Mouse (Mus musculus) midbrain, embryonic 11.5 days (tissue): ENCODE results near the gene Chd2. TPM values are rescaled to one million over a fixed set of nuclear protein-coding genes. Genes with fewer than 3 reads are reported as not detected.

Source experiments
- ATAC-seq: fragments of 200-750 bp; cut with Nextera tagmentation; 2 replicates; pipeline ENCODE4 v1.8.0; 2017; ENCODE audit warnings: moderate TSS enrichment, moderate library complexity; ENCODE audit not compliant: low FRiP score
- DNase-seq: peaks from one replicate; pipeline ENCODE4 v3.0.0; 2015; ENCODE audit warnings: low spot score; ENCODE audit errors: missing footprints
- H3K27ac ChIP-seq: fragments of 300-500 bp; sonication (generic); 2 replicates; pipeline ENCODE4 v1.5.1; 2014; ENCODE audit warnings: low read depth, low read length
- H3K27me3 ChIP-seq: fragments of 300-500 bp; sonication (generic); 2 replicates; pipeline ENCODE4 v1.6.1; 2014; ENCODE audit warnings: mild to moderate bottlenecking, low read length, moderate library complexity, mixed read lengths; ENCODE audit not compliant: control insufficient read depth, insufficient read depth
- H3K36me3 ChIP-seq: fragments of 300-500 bp; sonication (generic); 2 replicates; pipeline ENCODE4 v1.6.1; 2014; ENCODE audit warnings: mild to moderate bottlenecking, low read length, moderate library complexity, mixed read lengths; ENCODE audit not compliant: control insufficient read depth, insufficient read depth
- H3K4me1 ChIP-seq: fragments of 300-500 bp; sonication (generic); 2 replicates; pipeline ENCODE4 v1.6.1; 2014; ENCODE audit warnings: low read length; ENCODE audit not compliant: control insufficient read depth, insufficient read depth
- H3K4me2 ChIP-seq: fragments of 300-500 bp; sonication (generic); 2 replicates; pipeline ENCODE4 v1.6.1; 2014; ENCODE audit warnings: mild to moderate bottlenecking, moderate library complexity
- H3K4me3 ChIP-seq: fragments of 300-500 bp; sonication (generic); 2 replicates; pipeline ENCODE4 v1.5.1; 2014; ENCODE audit warnings: low read depth, low read length
- H3K9ac ChIP-seq: fragments of 300-500 bp; sonication (generic); 2 replicates; pipeline ENCODE4 v1.6.1; 2014; ENCODE audit warnings: low read length
- H3K9me3 ChIP-seq: fragments of 300-500 bp; sonication (generic); 2 replicates; pipeline ENCODE4 v1.6.1; 2016; ENCODE audit warnings: low read length; ENCODE audit not compliant: control insufficient read depth
- WGBS: fragments of 180-500 bp; shearing (Covaris S2); extraction: QIAGEN DNeasy Blood & Tissue Kit; methylation state at CpG from one replicate; pipeline ENCODE4 v1.1.7; 2014; 5-methylcytosine and 5-hydroxymethylcytosine counted together
- polyA plus RNA-seq: library from polyadenylated mRNA; unstranded; fragments of >200 nt; fragmentation: Nextera tagmentation; extraction: Ambion mirVana; gene quantifications from 2 replicates; pipeline ENCODE4 v1.2.1, GENCODE M21; 2014

Chd2 gene
- polyA plus RNA-seq, 1 experiment from 2014 or later, result 41.7 TPM

- H3K4me2 ChIP-seq, result no peak overlapping the region
- no peaks in the 10 kb centered on the region for H3K36me3 ChIP-seq
- no peaks in the 10 kb centered on the region for H3K27me3 ChIP-seq
- no peak overlapping the region for H3K4me3 ChIP-seq
- H3K9me3 ChIP-seq, result no peaks in the 10 kb centered on the region
- ATAC-seq (no peak), DNase-seq (no peak)
- H3K27ac ChIP-seq, result no peak overlapping the region
- WGBS, result 94% methylated on average over 3 of the region's 3 CpGs
- no peak overlapping the region for H3K9ac ChIP-seq
- H3K4me1 ChIP-seq, result no peaks in the 10 kb centered on the region
Measured at GRCm38 (mm10) chr7:73568801-73569403, 27.3 kb upstream of the Chd2 start.

GRCm38 (mm10) chr7:73567754-73568161 lies 26.1 kb upstream of the Chd2 start:
- ATAC-seq (no peak), DNase-seq (no peak)
- Histone ChIP-seq H3K27ac (no peak overlapping the region), H3K9ac (no peak overlapping the region), H3K36me3 (no peaks in the 10 kb centered on the region), H3K4me3 (no peak overlapping the region), H3K9me3 (no peaks in the 10 kb centered on the region), H3K27me3 (no peaks in the 10 kb centered on the region), H3K4me1 (no peaks in the 10 kb centered on the region), H3K4me2 (no peak overlapping the region)
- 55% methylated on average over 4 of the region's 4 CpGs for WGBS

DNA sequence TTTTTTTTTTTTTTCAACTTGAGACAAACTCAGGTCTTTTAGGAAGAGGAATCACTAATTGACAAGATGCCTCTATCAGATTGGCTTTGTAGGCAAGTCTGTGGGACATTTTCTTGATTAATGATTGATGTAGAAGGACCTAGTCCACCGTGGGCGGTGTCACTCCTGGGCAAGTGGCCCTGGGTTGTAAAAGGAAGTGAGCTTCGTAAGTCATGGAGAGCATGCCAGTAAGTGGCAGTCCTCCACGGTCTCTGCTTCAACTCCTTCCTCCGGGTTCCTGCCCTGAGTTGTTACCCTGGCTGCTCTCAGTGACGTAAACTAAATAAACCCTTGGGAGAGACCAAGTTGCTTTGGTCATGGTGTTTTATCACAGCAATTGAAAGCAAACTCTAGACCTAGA lies 22.5 kb upstream of the Chd2 start:
- no peaks in the 10 kb centered on the region for H3K27me3 ChIP-seq
- no peaks in the 10 kb centered on the region for H3K36me3 ChIP-seq
- no peaks in the 10 kb centered on the region for H3K9me3 ChIP-seq
- no peak overlapping the region for H3K9ac ChIP-seq
- 91% methylated on average over 6 of the region's 6 CpGs for WGBS
- no peak overlapping the region for H3K4me2 ChIP-seq
- H3K4me1 ChIP-seq, result peaks cover 2% of the 10 kb centered on the region; the same call in 1 of the 2 replicates
- H3K27ac ChIP-seq, result no peak overlapping the region
- no peak overlapping the region for H3K4me3 ChIP-seq
- DNase-seq, result no peak
- no peak for ATAC-seq

GRCm38 (mm10) chr7:73561492-73562055 lies 19.9 kb upstream of the Chd2 start:
- H3K27me3 ChIP-seq, result no peaks in the 10 kb centered on the region
- no peak overlapping the region for H3K4me2 ChIP-seq
- peak; percentile 82 for DNase-seq
- no peak for ATAC-seq
- H3K4me1 ChIP-seq, result peaks cover 2% of the 10 kb centered on the region; the same call in 1 of the 2 replicates
- WGBS, result 19% methylated on average over 10 of the region's 10 CpGs
- H3K9me3 ChIP-seq, result no peaks in the 10 kb centered on the region
- no peak overlapping the region; the same call in 1 of the 2 replicates for H3K9ac ChIP-seq
- H3K4me3 ChIP-seq, result no peak overlapping the region
- no peaks in the 10 kb centered on the region for H3K36me3 ChIP-seq
- H3K27ac ChIP-seq, result no peak overlapping the region

DNA sequence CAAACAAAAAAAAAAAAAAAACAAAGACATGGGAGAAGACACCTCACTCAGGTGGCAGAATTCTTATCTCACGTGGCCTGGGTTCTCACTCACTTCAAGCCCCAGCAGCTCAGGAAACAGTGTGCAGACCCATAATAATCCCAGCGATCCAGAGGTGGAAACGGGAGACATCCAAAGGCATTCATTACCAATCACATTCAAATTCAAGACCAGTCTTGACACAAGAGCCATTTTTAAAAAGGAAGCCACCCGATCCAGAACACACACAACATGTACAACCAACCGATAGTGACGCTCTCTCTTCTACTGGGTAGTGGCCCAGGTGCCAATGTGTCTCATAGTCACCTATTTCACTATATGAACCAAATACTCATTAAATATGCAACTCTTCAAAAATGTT lies 19.2 kb upstream of the Chd2 start:
- no peak overlapping the region for H3K4me3 ChIP-seq
- ATAC-seq, result no peak
- WGBS, result 91% methylated on average over 6 of the region's 6 CpGs

DNA sequence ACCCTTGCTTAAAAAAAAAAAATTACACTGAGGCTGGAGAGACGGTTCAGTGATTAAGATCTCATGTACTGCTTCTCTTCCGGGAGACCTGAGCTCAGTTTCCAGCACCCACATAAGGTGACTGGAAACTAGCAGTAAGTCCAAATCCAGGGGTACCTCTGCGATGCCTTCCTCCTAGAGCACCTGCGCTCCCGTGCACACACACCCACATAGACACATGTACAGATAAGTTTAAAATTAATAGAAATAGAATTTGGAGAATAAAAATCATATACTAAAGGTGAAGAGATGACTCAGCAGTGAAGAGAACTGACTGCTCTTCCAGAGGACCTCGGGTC lies 18.2 kb upstream of the Chd2 start:
- Histone ChIP-seq H3K4me2 (peak overlapping the region; percentile 56), H3K4me1 (peaks cover 2% of the 10 kb centered on the region; the same call in 1 of the 2 replicates), H3K9me3 (no peaks in the 10 kb centered on the region), H3K9ac (no peak overlapping the region), H3K4me3 (no peak overlapping the region; the same call in 1 of the 2 replicates), H3K27ac (no peak overlapping the region), H3K36me3 (no peaks in the 10 kb centered on the region), H3K27me3 (no peaks in the 10 kb centered on the region)
- DNase-seq, result no peak
- WGBS, result 89% methylated on average over 6 of the region's 6 CpGs
- ATAC-seq, result no peak

More for the DNA sequence above, 19.2 kb upstream of the Chd2 start:
- H3K9ac ChIP-seq, result no peak overlapping the region
- H3K27me3 ChIP-seq, result no peaks in the 10 kb centered on the region
- H3K9me3 ChIP-seq, result no peaks in the 10 kb centered on the region
- no peak overlapping the region for H3K4me2 ChIP-seq
- no peak for DNase-seq
- H3K4me1 ChIP-seq, result peaks cover 2% of the 10 kb centered on the region; the same call in 1 of the 2 replicates
- no peaks in the 10 kb centered on the region for H3K36me3 ChIP-seq
- H3K27ac ChIP-seq, result no peak overlapping the region

DNA sequence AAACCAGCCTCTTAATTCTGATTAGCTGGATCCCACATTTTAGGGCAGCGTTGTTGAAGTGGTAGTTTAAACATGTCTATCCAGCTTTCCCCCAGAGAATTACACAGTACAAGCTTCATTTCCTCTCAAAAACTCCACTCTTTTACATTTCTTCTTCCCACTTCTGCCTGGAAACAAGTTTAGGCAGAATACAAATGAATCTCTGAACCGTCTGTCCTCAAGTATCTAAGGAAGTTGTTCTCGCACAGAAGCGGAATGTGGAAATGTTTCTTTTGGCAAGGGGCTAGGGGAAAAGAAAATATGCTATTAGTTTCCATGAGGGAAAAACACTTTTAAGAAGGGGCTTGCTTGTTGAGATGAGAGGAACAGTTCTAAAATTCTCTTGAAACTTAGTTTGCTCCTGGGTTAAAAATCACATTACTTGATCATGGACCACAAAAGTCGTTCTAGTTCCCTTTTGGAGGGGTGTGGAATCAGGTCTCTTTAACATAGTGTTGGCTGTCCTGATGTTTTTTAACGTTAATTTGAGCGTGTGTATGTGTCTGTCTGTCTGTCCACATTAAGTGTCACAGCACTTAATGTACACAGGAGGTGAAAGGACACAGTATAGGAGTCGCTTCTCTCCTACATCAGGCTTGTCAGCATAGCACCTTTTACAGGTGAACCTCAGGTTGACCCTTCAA lies 17.7 kb upstream of the Chd2 start:
- 37% methylated on average over 8 of the region's 8 CpGs for WGBS
- peak overlapping the region; percentile 52 for H3K27ac ChIP-seq
- H3K4me2 ChIP-seq, result peak overlapping the region; percentile 56
- H3K27me3 ChIP-seq, result no peaks in the 10 kb centered on the region
- H3K4me3 ChIP-seq, result peak overlapping the region; percentile 100
- H3K36me3 ChIP-seq, result no peaks in the 10 kb centered on the region
- peak; percentile 79 for DNase-seq
- H3K9me3 ChIP-seq, result no peaks in the 10 kb centered on the region
- H3K9ac ChIP-seq, result peak overlapping the region; percentile 68
- peaks cover 2% of the 10 kb centered on the region; the same call in 1 of the 2 replicates for H3K4me1 ChIP-seq
- ATAC-seq, result no peak

DNA sequence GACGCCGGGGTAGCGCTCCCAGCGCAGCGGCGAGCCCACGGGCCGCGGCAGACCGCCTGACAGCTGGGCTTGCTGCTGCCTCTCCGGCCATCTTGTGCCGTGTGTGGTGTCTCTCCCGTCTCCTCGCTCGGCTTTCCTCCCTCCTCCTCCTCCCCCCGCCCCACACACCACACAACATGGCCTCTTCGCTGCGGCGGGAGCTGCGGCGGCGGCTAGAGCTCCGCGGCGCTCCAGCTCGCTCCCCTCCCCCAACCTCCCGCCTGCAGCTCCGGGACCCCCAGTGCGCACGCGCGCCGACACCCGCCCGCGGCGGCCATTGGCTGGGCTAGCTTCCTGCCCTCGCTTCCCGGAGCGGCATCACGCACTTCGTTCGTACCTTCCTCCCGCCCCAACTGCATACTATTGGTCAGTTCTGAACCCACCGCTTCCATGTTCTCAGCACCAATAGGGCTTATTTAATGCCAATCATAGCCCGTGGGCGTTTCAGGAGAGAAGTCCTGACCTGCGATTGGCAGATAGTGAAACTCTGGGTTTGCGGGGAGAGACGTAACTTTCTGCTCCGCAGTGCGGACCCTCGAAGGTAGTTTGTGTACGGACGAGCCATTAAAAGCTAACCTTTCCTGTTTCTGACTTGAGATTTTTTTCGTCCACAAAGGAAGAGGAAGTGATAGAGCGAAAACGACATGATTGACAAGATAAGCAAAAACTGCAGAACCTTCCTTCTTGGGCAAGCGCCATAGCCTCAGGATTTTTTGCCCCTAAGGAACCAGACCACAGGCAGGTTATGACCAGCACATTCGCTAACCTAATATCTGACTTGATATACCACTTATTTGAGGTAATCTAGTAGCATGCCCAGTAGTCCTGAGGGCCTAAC lies 16.9 kb upstream of the Chd2 start:
- no peaks in the 10 kb centered on the region for H3K27me3 ChIP-seq
- H3K4me2 ChIP-seq, result peak overlapping the region; percentile 56
- peaks cover 2% of the 10 kb centered on the region; the same call in 1 of the 2 replicates for H3K4me1 ChIP-seq
- under 1% methylated on average over 53 of the region's 60 CpGs for WGBS
- peak overlapping the region; percentile 100 for H3K9ac ChIP-seq
- ATAC-seq (peak; percentile 100), DNase-seq (peak; percentile 100)
- H3K9me3 ChIP-seq, result no peaks in the 10 kb centered on the region
- H3K36me3 ChIP-seq, result no peaks in the 10 kb centered on the region
- peak overlapping the region; percentile 100 for H3K4me3 ChIP-seq
- H3K27ac ChIP-seq, result peak overlapping the region; percentile 99
